Mouse (Mus musculus) small intestine, adult 2 months (tissue): ENCODE measurements at regions not wholly inside any gene's neighbourhood (a gene's known extent, or its start where the extent isn't known, plus 50 kb on each side); places are given as distances from the start of the nearest gene placed in this dataset.

Experiments
- H3K27ac ChIP-seq: fragments of 200-500 bp; 2 replicates; pipeline ENCODE4 v1.5.1; 2012; ENCODE audit warnings: low read depth, low read length, control low read depth, inconsistent platforms; ENCODE audit not compliant: insufficient read depth
- H3K27me3 ChIP-seq: fragments of 200-500 bp; 2 replicates; pipeline ENCODE4 v1.6.1; 2012; ENCODE audit warnings: mild to moderate bottlenecking, moderate library complexity, low read length, inconsistent platforms; ENCODE audit not compliant: control insufficient read depth, insufficient read depth
- H3K36me3 ChIP-seq: fragments of 200-500 bp; 2 replicates; pipeline ENCODE4 v1.6.1; 2012; ENCODE audit warnings: mild to moderate bottlenecking, low read length, control low read depth, inconsistent platforms; ENCODE audit not compliant: control insufficient read depth, insufficient read depth
- H3K4me1 ChIP-seq: fragments of 200-500 bp; 2 replicates; pipeline ENCODE4 v1.6.1; 2012; ENCODE audit warnings: low read length, inconsistent platforms, mixed read lengths; ENCODE audit not compliant: control insufficient read depth, insufficient read depth, insufficient read length
- H3K4me3 ChIP-seq: fragments of 200-500 bp; 2 replicates; pipeline ENCODE4 v1.5.1; 2012; ENCODE audit warnings: low read depth, mild to moderate bottlenecking, control low read depth, inconsistent platforms, low read length, moderate library complexity
- CTCF ChIP-seq: fragments of 200-500 bp; IDR thresholded peaks from 2 replicates; pipeline ENCODE4 v1.5.1; 2012; ENCODE audit warnings: low read depth, mild to moderate bottlenecking, control low read depth, inconsistent platforms, low read length, moderate library complexity, mixed read lengths; ENCODE audit not compliant: insufficient replicate concordance, insufficient read length; ENCODE audit errors: extremely low read depth
- POLR2A ChIP-seq: fragments of 200-500 bp; IDR thresholded peaks from 2 replicates; pipeline ENCODE4 v1.6.1; 2012; ENCODE audit warnings: low read depth, mild to moderate bottlenecking, control low read depth, inconsistent platforms, low read length, moderate library complexity
- WGBS: fragments of 180-500 bp; shearing (Covaris S2); methylation state at CpG from one replicate; pipeline ENCODE4 v1.1.7; 2018; 5-methylcytosine and 5-hydroxymethylcytosine counted together

GRCm38 (mm10) chr2:46356651-46357050 lies 1239.5 kb upstream of the Zeb2 start:
- Histone ChIP-seq H3K36me3 (no peaks in the 10 kb centered on the region), H3K4me3 (no peak overlapping the region), H3K4me1 (no peaks in the 10 kb centered on the region), H3K27ac (no peak overlapping the region), H3K27me3 (no peaks in the 10 kb centered on the region)
- TF ChIP-seq POLR2A (no peak), CTCF (no peak)
- 85% methylated on average over 3 of the region's 3 CpGs for WGBS

DNA sequence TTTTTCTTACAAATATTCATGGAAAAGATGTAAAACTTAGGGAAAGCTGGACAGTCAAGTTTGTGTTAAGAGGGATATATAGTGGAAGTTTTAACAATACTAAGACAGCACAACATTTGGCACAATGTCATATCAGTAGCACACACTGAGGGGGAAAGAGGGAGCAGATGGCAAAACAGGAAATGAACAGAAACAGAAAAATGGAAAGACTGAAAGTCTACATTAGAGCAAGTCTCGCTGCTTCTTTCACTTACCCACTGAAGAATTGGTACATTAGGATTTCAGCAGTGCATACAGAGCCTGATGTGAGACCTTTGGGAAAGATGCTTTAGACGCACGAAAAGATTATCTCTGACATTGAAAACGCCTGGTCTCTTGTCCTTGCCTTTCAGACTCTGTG lies 1223.5 kb upstream of the Zeb2 start:
- Histone ChIP-seq H3K27me3 (no peaks in the 10 kb centered on the region), H3K27ac (no peak overlapping the region), H3K4me1 (no peaks in the 10 kb centered on the region), H3K36me3 (no peaks in the 10 kb centered on the region), H3K4me3 (no peak overlapping the region)
- 87% methylated on average over 4 of the region's 4 CpGs for WGBS
- TF ChIP-seq POLR2A (no peak), CTCF (no peak)

DNA sequence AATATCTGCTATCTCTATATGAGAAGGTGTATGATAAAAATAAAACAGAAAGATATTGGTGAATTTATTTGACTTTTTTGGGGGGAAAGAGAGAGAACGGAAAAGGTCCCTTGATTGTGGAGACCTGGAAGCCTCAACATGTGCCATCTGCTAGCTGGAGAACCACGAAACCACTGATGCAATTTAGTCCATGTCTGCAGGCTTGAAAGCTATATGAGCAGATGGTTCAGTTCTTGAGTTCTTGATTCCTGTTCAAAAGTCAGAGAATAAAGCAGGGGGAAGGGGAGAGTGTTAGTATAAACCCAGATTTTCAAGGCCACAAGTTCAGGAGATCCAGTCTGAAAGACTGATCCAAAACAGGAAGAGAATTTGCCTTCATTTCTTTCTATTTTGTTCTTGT lies 1199.5 kb upstream of the Zeb2 start:
- Histone ChIP-seq H3K4me1 (no peaks in the 10 kb centered on the region), H3K4me3 (no peak overlapping the region), H3K27me3 (no peaks in the 10 kb centered on the region), H3K36me3 (no peaks in the 10 kb centered on the region), H3K27ac (no peak overlapping the region)
- 72% methylated on average over 2 of the region's 2 CpGs for WGBS
- TF ChIP-seq POLR2A (no peak), CTCF (no peak)

DNA sequence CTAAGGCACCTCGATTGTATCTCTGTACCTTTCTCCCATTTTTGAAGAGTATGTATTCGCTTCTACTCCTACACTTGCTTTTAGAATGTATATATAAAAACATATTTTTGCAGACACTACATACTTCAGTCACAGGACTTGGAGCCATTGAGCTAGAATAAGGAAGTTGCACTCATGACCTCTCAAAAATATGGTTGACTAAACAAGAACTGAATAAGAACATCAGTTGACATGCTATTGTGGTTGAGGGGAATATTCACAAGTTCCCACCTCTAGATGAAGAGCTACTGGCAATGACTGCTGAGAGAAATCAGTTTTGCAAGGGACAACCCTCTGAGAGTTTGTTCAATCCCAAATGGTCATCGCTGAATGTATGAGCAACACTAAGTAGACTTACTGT lies 1198.0 kb upstream of the Zeb2 start:
- WGBS = 83% methylated on average over 3 of the region's 3 CpGs
- Histone ChIP-seq H3K4me3 (no peak overlapping the region), H3K27me3 (no peaks in the 10 kb centered on the region), H3K36me3 (no peaks in the 10 kb centered on the region), H3K4me1 (no peaks in the 10 kb centered on the region), H3K27ac (no peak overlapping the region)
- TF ChIP-seq POLR2A (no peak), CTCF (no peak)

DNA sequence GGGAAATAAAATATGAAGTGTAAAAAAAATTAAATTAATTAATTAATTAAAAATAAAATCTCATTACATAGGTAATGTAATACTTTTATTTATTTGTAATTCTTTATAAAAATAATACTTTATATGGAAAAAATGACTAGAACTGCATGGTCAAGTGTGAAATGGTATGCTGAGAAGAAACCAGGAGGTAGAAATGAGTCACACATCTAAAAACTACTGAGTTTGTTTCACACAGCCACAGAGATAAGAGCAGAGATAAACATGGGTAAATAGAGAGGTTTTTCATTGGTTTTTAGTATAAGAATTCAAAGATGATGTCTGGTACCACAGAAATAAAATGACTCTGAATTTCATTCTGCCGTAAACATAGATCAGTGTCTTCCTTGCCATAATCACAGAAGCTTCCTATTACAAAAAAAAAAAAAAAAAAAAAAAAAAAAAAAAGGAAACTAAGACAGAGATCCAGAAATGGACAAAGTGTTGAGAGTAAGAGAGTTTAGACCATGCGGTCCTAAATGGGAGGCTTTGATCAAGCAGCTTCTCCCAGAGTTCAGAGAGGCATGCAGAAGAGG lies 1190.5 kb upstream of the Zeb2 start:
- Histone ChIP-seq H3K4me3 (no peak overlapping the region), H3K36me3 (no peaks in the 10 kb centered on the region), H3K4me1 (no peaks in the 10 kb centered on the region), H3K27ac (no peak overlapping the region), H3K27me3 (no peaks in the 10 kb centered on the region)
- TF ChIP-seq CTCF (no peak), POLR2A (no peak)
- WGBS = 83% methylated on average over 2 of the region's 2 CpGs

GRCm38 (mm10) chr2:46302627-46303026 lies 1185.4 kb upstream of the Zeb2 start:
- Histone ChIP-seq H3K36me3 (no peaks in the 10 kb centered on the region), H3K4me1 (no peaks in the 10 kb centered on the region), H3K4me3 (no peak overlapping the region), H3K27me3 (no peaks in the 10 kb centered on the region), H3K27ac (no peak overlapping the region)
- no peak for TF ChIP-seq POLR2A
- no peak for TF ChIP-seq CTCF
- WGBS = 39% methylated on average over 1 of the region's 1 CpGs

DNA sequence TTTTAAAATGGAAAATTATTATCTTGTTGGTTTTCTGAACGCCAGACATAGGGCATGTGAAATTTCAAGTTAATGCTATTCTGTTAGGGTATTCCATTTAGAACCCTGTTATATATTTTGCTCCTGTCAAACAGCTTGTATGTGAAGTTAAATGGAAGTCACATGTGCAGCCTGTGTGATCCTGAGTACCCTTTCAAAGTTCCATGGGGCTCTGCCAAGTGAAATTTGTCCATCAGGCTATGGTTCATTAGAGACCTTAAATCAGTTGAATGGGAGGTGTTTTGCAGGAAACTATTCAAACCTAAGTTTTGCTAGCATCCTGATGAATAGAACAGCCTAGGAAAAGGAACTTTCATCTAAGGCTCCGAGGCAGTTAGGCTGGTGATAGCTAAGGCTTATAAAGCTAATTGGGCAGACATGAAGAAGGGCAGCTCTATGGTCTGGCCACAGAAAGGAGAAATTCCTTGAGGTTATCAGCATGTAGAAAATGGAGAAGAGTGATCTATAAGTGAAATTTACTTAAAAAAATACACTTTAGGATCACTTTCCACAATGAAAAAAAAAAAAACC lies 1180.2 kb upstream of the Zeb2 start:
- 70% methylated on average over 2 of the region's 2 CpGs for WGBS
- Histone ChIP-seq H3K4me1 (no peaks in the 10 kb centered on the region), H3K27ac (no peak overlapping the region), H3K27me3 (no peaks in the 10 kb centered on the region), H3K4me3 (no peak overlapping the region), H3K36me3 (no peaks in the 10 kb centered on the region)
- TF ChIP-seq CTCF (no peak), POLR2A (no peak)
